Mouse (Mus musculus) forebrain, embryonic 15.5 days (tissue): ENCODE data around the gene 1700016K19Rik. TPM values are rescaled to one million over a fixed set of nuclear protein-coding genes. Genes with fewer than 3 reads are reported as not detected.
A peak's percentile ranks its signal among the peaks of the same experiment; 100 is the strongest.

Experiments
- ATAC-seq: fragments of 200-750 bp; cut with Nextera tagmentation; replicated peaks from 2 replicates; pipeline ENCODE4 v1.8.0; 2017; ENCODE audit warnings: mild to moderate bottlenecking, moderate TSS enrichment, moderate library complexity
- H3K27ac ChIP-seq: fragments of 300-500 bp; sonication (generic); replicated peaks from 2 replicates; pipeline ENCODE4 v1.5.1; 2015; ENCODE audit warnings: mild to moderate bottlenecking, inconsistent platforms
- H3K27me3 ChIP-seq: fragments of 300-500 bp; sonication (generic); 2 replicates; pipeline ENCODE4 v1.6.1; 2015; ENCODE audit warnings: inconsistent platforms
- H3K36me3 ChIP-seq: fragments of 300-500 bp; sonication (generic); 2 replicates; pipeline ENCODE4 v1.6.1; 2015; ENCODE audit warnings: mild to moderate bottlenecking, inconsistent platforms
- H3K4me1 ChIP-seq: fragments of 300-500 bp; sonication (generic); 2 replicates; pipeline ENCODE4 v1.6.1; 2015; ENCODE audit warnings: inconsistent platforms
- H3K4me2 ChIP-seq: fragments of 300-500 bp; sonication (generic); replicated peaks from 2 replicates; pipeline ENCODE4 v1.6.1; 2015; ENCODE audit warnings: mild to moderate bottlenecking, inconsistent platforms
- H3K4me3 ChIP-seq: fragments of 300-500 bp; sonication (generic); 2 replicates; pipeline ENCODE4 v1.5.1; 2015; ENCODE audit warnings: mild to moderate bottlenecking, inconsistent platforms
- H3K9ac ChIP-seq: fragments of 300-500 bp; sonication (generic); replicated peaks from 2 replicates; pipeline ENCODE4 v1.6.1; 2015; ENCODE audit warnings: mild to moderate bottlenecking, inconsistent platforms
- H3K9me3 ChIP-seq: fragments of 300-500 bp; sonication (generic); 2 replicates; pipeline ENCODE4 v1.6.1; 2016; ENCODE audit warnings: inconsistent platforms
- WGBS: fragments of 180-500 bp; shearing (Covaris S2); methylation state at CpG from one replicate; pipeline ENCODE4 v1.1.7; 2015; ENCODE audit warnings: mixed read lengths; 5-methylcytosine and 5-hydroxymethylcytosine counted together
- polyA plus RNA-seq: library from polyadenylated mRNA; unstranded; fragments of >200 nt; fragmentation: Nextera tagmentation; extraction: Ambion mirVana; gene quantifications from 2 replicates; pipeline ENCODE4 v1.2.1, GENCODE M21; 2015

1700016K19Rik gene
- polyA plus RNA-seq: 2.1 and 4.1 TPM in 2 replicates

- peak; percentile 68; the same call in 1 of the 2 replicates for ATAC-seq
- H3K27ac ChIP-seq: no peak within 1 kb of the TSS
- H3K9ac ChIP-seq: peak within 1 kb of the TSS; percentile 48; the same call in 1 of the 2 replicates
- 12% methylated on average over 36 of the region's 36 CpGs for WGBS
- H3K4me2 ChIP-seq: peak within 1 kb of the TSS; percentile 91
- H3K4me3 ChIP-seq: peak within 1 kb of the TSS; percentile 61
- H3K27me3 ChIP-seq: 0 out of 2 replicates have a peak, but pooled peaks cover 4% of the 10 kb centered on the region
- no peaks in the 10 kb centered on the region for H3K36me3 ChIP-seq
- peaks cover 8% of the 10 kb centered on the region for H3K4me1 ChIP-seq
- H3K9me3 ChIP-seq: no peaks in the 10 kb centered on the region
Observed at GRCm38 (mm10) chr11:75999440-76000155, at the start of gene 1700016K19Rik. 1700016K19Rik (plus strand) TSS chr11:75999912.

DNA sequence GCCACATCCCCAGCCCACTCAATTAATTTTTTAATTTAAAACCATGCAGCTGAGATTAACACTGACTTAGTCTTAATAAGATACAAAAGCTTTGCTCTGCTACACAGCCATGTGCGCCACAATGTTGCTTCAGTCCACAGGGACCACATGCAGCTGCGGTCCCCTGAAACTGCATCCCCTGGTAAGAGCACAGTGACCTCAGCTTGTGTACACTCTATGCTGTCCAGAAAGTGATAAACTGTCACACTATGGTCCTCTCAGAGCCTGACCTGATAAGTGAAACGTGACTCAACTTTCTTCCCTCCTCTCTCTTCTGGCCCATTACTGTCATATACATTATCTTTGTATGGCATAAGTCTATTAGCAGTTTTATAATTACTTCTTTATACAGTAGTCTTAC, 49.3 kb upstream of the 1700016K19Rik start:
- WGBS: 87% methylated on average over 3 of the region's 3 CpGs
- ATAC-seq: no peak
- Histone ChIP-seq H3K4me2 (no peak overlapping the region), H3K36me3 (no peaks in the 10 kb centered on the region), H3K4me3 (no peak overlapping the region), H3K9ac (no peak overlapping the region), H3K27ac (no peak overlapping the region), H3K4me1 (peaks cover 13% of the 10 kb centered on the region; the same call in 1 of the 2 replicates), H3K9me3 (no peaks in the 10 kb centered on the region), H3K27me3 (no peaks in the 10 kb centered on the region)

GRCm38 (mm10) chr11:75951895-75952294, 47.8 kb upstream of the 1700016K19Rik start:
- Histone ChIP-seq H3K27me3 (no peaks in the 10 kb centered on the region), H3K9ac (no peak overlapping the region), H3K9me3 (no peaks in the 10 kb centered on the region), H3K4me2 (no peak overlapping the region), H3K36me3 (no peaks in the 10 kb centered on the region), H3K4me1 (0 out of 2 replicates have a peak, but pooled peaks cover 6% of the 10 kb centered on the region), H3K27ac (no peak overlapping the region), H3K4me3 (no peak overlapping the region)
- no peak for ATAC-seq
- WGBS: 82% methylated on average over 5 of the region's 5 CpGs

- no peak overlapping the region for H3K4me3 ChIP-seq
- H3K27ac ChIP-seq: no peak overlapping the region
- ATAC-seq: no peak
- no peak overlapping the region for H3K9ac ChIP-seq
- H3K4me2 ChIP-seq: no peak overlapping the region
- no peaks in the 10 kb centered on the region for H3K27me3 ChIP-seq
- no peaks in the 10 kb centered on the region for H3K4me1 ChIP-seq
- no peaks in the 10 kb centered on the region for H3K9me3 ChIP-seq
- WGBS: 94% methylated on average over 9 of the region's 9 CpGs
- no peaks in the 10 kb centered on the region for H3K36me3 ChIP-seq
Observed at GRCm38 (mm10) chr11:75954896-75955295, 44.8 kb upstream of the 1700016K19Rik start.

- ATAC-seq: no peak
- Histone ChIP-seq H3K4me2 (no peak overlapping the region), H3K9me3 (no peaks in the 10 kb centered on the region), H3K27me3 (no peaks in the 10 kb centered on the region), H3K36me3 (no peaks in the 10 kb centered on the region), H3K4me3 (no peak overlapping the region), H3K9ac (no peak overlapping the region), H3K27ac (no peak overlapping the region), H3K4me1 (no peaks in the 10 kb centered on the region)
- 81% methylated on average over 8 of the region's 8 CpGs for WGBS
Observed at GRCm38 (mm10) chr11:75956651-75957050, 43.1 kb upstream of the 1700016K19Rik start.

DNA sequence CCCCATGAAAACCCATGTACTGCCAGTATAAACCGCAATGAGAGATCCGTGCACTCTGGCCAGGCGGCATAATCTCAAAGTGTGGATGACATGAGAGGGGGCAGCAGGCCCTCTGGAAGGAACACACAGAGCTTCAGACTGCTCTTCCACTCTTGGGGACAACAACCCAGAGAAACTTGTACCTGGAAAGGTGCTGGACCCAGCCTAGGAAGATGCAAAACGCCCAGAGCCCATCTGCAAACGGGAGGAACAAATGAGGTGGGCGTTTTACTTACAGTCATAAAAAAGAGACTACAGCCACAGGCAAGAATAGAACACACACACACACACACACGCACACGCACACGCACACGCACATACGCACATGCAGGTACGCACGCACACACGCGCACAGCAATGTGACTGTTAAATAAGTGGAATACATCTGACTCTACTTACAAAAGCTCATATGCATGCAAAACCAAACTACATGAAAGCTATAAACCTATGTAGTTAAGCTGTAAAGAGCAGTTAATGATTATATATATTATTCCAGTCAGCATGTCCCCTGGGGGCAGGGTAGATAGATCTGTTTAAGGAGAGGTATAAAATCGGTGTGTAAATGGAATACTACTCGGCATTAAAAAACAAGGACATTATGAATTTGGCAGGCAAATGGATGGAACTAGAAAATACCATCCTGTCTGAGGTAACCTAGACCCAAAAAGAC, 42.4 kb upstream of the 1700016K19Rik start:
- H3K27ac ChIP-seq: no peak overlapping the region
- H3K4me2 ChIP-seq: no peak overlapping the region
- no peak overlapping the region for H3K4me3 ChIP-seq
- H3K27me3 ChIP-seq: no peaks in the 10 kb centered on the region
- H3K36me3 ChIP-seq: no peaks in the 10 kb centered on the region
- H3K9ac ChIP-seq: no peak overlapping the region
- no peak for ATAC-seq
- H3K4me1 ChIP-seq: no peaks in the 10 kb centered on the region
- 94% methylated on average over 17 of the region's 17 CpGs for WGBS
- H3K9me3 ChIP-seq: no peaks in the 10 kb centered on the region

DNA sequence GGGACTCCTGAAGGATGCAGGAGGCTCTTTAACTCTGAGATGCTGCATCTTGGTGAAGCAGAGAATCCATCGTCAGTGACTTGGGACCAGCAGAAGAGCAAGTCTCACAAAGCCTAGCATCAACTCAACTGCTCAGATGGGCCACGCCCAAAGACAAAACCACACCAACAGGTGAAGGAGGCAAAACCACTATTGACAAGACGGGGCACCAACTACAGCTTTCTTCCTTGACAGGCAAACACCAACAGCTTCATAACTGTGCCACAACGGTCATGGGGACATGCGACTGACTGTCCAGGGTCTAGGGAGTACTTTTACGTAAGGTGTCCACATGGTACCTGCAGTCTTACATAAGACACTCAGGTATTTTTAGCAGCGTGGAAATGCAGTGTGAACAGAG, 37.9 kb upstream of the 1700016K19Rik start:
- Histone ChIP-seq H3K4me1 (peaks cover 25% of the 10 kb centered on the region), H3K4me3 (no peak overlapping the region), H3K4me2 (no peak overlapping the region), H3K27ac (no peak overlapping the region), H3K9me3 (no peaks in the 10 kb centered on the region), H3K9ac (no peak overlapping the region), H3K36me3 (no peaks in the 10 kb centered on the region), H3K27me3 (peaks cover 3% of the 10 kb centered on the region; the same call in 1 of the 2 replicates)
- ATAC-seq: no peak
- 89% methylated on average over 7 of the region's 7 CpGs for WGBS

DNA sequence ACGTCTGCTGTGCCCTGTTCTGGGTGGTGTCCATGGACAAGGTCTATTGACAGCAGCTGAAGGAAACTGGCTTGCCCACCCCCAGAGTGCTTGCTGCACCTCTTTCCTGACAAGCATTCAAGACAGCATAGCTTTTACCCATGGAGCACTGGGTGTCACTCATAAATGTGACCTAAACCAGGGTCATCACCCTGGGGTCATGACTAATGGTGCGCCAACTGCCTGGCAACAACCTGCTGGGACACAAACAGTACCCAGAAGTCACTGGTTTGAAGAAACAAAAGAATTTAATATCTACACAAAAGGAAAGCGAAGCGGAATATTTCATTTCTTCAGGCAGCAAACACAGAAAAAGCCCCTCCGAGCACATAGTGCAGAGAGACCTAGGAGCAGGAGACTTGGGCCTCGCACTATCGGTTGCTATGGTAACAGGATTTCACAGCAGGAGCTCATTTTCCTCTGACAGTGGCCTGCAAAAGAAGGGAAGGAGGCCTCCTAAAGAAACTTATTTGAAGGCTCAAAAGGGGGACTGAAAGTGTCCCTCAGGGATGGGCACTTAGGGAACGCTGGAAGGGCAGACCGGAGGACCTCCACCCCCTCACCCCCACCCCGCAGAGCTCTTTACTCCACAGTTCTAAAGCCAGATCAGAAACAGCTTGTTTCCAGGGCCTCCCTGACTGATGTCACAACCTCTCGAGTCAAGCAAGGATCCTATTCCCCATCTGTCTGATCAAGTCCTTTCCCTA, 35.8 kb upstream of the 1700016K19Rik start:
- 0 out of 2 replicates have a peak overlapping the region, but pooled peaks have one; percentile 0 for H3K27ac ChIP-seq
- H3K27me3 ChIP-seq: peaks cover 3% of the 10 kb centered on the region; the same call in 1 of the 2 replicates
- H3K9ac ChIP-seq: no peak overlapping the region
- WGBS: 16% methylated on average over 11 of the region's 11 CpGs
- no peaks in the 10 kb centered on the region for H3K36me3 ChIP-seq
- ATAC-seq: no peak
- H3K9me3 ChIP-seq: no peaks in the 10 kb centered on the region
- H3K4me2 ChIP-seq: no peak overlapping the region
- H3K4me3 ChIP-seq: no peak overlapping the region
- peaks cover 30% of the 10 kb centered on the region for H3K4me1 ChIP-seq

- Histone ChIP-seq H3K27ac (no peak overlapping the region), H3K4me2 (no peak overlapping the region), H3K27me3 (peaks cover 3% of the 10 kb centered on the region; the same call in 1 of the 2 replicates), H3K36me3 (no peaks in the 10 kb centered on the region), H3K9me3 (no peaks in the 10 kb centered on the region), H3K4me1 (peaks cover 30% of the 10 kb centered on the region), H3K4me3 (no peak overlapping the region), H3K9ac (no peak overlapping the region)
- ATAC-seq: no peak
- WGBS: 17% methylated on average over 4 of the region's 4 CpGs
Observed at GRCm38 (mm10) chr11:75964476-75964730, 35.3 kb upstream of the 1700016K19Rik start.

DNA sequence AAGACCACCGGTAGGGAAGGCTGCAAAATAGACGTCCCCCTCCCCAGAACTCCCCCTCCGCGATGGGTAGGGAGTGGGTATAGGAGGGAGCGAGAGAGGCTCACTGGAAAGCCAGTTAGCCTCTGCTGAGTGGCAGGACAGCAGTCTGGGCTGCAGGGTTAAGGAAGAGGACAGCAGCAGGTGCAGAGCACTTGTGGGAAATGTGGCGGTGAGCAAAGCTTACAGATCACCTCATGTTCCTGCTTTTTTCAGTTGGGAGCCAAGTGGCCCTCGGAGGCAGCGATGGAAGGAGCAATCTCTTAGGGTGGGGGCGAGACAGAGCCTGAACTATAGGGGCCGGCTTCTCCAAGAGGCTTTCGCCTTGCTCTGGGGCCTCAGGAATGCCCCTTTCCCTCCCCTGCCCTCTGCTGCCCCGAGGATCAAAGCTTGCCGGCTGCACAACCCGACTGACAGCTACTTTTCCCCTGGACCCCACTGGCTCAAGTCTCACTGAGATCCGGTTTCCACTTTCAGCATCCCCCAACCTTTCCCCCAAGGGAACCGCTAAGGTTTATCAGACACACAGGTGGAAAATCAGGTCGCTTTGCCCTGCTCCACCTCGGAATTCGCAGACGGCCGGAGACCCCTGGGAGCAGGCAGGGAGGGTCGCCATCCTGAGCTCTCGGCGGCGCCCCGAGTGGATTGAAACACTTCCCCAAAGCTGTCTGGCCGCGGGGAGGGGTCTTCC, 33.9 kb upstream of the 1700016K19Rik start:
- Histone ChIP-seq H3K4me1 (peaks cover 30% of the 10 kb centered on the region), H3K27me3 (peaks cover 3% of the 10 kb centered on the region; the same call in 1 of the 2 replicates)
- ATAC-seq: no peak

More for the DNA sequence above, 33.9 kb upstream of the 1700016K19Rik start:
- Histone ChIP-seq H3K9me3 (no peaks in the 10 kb centered on the region), H3K9ac (peak overlapping the region; percentile 49; the same call in 1 of the 2 replicates), H3K4me3 (peak overlapping the region; percentile 69), H3K4me2 (peak overlapping the region; percentile 98), H3K27ac (no peak overlapping the region), H3K36me3 (no peaks in the 10 kb centered on the region)
- 10% methylated on average over 28 of the region's 28 CpGs for WGBS
